Mouse (Mus musculus): Measurements from ENCODE around the gene Ift80. TPM values are rescaled to one million over a fixed set of nuclear protein-coding genes. Genes with fewer than 3 reads are reported as not detected.

Ift80 gene
- polyA plus RNA-seq (2014; fragmentation: Nextera tagmentation; extraction: Ambion mirVana), result 16.9 and 17.6 TPM in 2 replicates

DNA sequence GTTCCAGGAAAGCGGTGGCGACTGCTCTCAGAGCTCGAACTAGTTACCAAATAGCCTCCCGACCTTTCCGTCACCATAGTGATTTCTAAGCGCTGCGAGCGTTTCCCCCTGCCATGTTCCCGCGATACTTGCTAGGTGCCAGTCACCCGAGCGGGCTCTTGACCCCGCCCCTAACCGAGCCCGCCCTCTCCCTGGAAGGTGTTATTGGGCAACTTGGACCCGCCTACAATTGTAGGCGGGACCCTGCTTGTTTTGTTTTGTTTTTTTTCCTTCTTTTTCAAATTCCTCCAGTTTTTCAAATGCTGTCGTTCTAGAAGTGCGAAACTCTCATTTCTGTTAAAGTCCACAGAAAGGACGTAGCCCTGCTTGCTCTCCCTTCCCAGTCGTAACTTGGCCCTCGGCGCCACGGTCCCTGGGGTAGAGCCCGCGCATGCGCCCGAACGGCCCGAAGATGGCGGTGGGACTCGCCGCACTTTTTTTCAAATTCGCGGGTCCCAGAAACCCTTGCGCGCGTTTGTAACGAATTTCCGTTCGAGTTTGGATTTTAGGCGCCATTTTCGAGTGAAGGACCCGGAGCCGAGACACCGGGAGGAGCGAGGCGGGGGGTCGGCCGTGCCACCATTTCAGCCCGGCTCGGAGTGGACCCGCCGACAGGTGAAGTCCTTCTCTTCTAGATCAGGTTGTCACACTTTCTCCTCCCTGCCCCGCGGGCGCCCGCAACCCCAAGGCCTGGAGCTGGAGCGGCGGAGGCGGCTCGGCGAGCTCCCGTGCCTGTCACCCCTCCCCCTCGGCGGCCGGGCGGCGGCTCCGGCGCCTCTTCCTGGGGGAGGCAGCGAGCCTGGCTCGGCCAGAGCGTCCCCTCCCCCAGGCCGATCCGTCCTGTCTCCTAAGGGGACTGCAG is at the start of gene Ift80, which contains the start of gene Smc4:
TSS of gene Ift80 (minus strand) at position 134 of the 901 bp plus-strand sequence.
TSS of gene Smc4 (plus strand) at position 302 of the 901 bp plus-strand sequence.
- no peaks in the 10 kb centered on the region for H3K9me3 ChIP-seq (ENCODE audit: control insufficient read depth, low read depth, low read length)
- peak within 1 kb of the TSS; percentile 96 for H3K27ac ChIP-seq (ENCODE audit: low read length)
- under 1% methylated on average over 74 of the region's 76 CpGs for WGBS
- H3K27me3 ChIP-seq (ENCODE audit: control insufficient read depth, insufficient read depth, low read length), result no peaks in the 10 kb centered on the region
- peaks cover 8% of the 10 kb centered on the region for H3K4me1 ChIP-seq (ENCODE audit: control insufficient read depth, insufficient read depth, low read length)
- peaks cover 3% of the 10 kb centered on the region; the same call in 1 of the 2 replicates for H3K36me3 ChIP-seq (ENCODE audit: control insufficient read depth, insufficient read depth, low read length)
- peak within 1 kb of the TSS; percentile 98 for H3K4me3 ChIP-seq (ENCODE audit: low read depth, low read length)
- peak; percentile 95 for ATAC-seq (ENCODE audit: insufficient number of reproducible peaks, insufficient read depth, low FRiP score, low read depth)
- H3K9ac ChIP-seq (replicated peaks; ENCODE audit: low read depth, low read length), result peak within 1 kb of the TSS; percentile 93
- H3K4me2 ChIP-seq (replicated peaks; ENCODE audit: low read depth, low read length), result peak within 1 kb of the TSS; percentile 84

- Histone ChIP-seq H3K9me3 (ENCODE audit: control insufficient read depth, low read depth, low read length) (no peaks in the 10 kb centered on the region), H3K27me3 (ENCODE audit: control insufficient read depth, insufficient read depth, low read length) (no peaks in the 10 kb centered on the region), H3K36me3 (ENCODE audit: control insufficient read depth, insufficient read depth, low read length) (no peaks in the 10 kb centered on the region), H3K4me3 (ENCODE audit: low read depth, low read length) (no peak overlapping the region), H3K4me2 (replicated peaks; ENCODE audit: low read depth, low read length) (no peak overlapping the region), H3K27ac (ENCODE audit: low read length) (no peak overlapping the region), H3K4me1 (ENCODE audit: control insufficient read depth, insufficient read depth, low read length) (no peaks in the 10 kb centered on the region), H3K9ac (replicated peaks; ENCODE audit: low read depth, low read length) (no peak overlapping the region)
- 88% methylated on average over 11 of the region's 11 CpGs for WGBS
- no peak for ATAC-seq (ENCODE audit: insufficient number of reproducible peaks, insufficient read depth, low FRiP score, low read depth)
These were observed 47.5 kb upstream of the Ift80 start for GRCm38 (mm10) chr3:69051894-69052293.

DNA sequence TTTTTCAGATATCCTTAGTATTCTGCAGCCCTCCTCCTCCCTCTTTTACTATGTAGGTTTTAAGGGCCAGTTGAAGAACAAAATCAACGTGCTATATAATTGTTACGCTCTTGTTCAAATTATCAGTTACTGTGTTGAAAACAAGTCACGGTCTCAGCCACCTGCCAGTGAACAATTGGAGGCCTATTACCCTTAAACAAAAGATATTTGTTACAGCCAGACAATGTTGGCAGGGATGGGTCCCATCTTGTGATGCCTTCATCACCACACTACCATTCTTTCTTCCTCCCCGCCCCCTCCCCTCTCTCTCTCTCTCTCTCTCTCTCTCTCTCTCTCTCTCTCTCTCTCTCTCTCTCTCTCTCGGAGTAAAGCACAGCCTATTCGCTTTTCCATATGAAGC is 44.6 kb upstream of the Ift80 start:
- Histone ChIP-seq H3K4me3 (ENCODE audit: low read depth, low read length) (no peak overlapping the region), H3K9me3 (ENCODE audit: control insufficient read depth, low read depth, low read length) (no peaks in the 10 kb centered on the region), H3K27ac (ENCODE audit: low read length) (no peak overlapping the region), H3K4me1 (ENCODE audit: control insufficient read depth, insufficient read depth, low read length) (peaks cover 6% of the 10 kb centered on the region; the same call in 1 of the 2 replicates), H3K36me3 (ENCODE audit: control insufficient read depth, insufficient read depth, low read length) (no peaks in the 10 kb centered on the region), H3K9ac (replicated peaks; ENCODE audit: low read depth, low read length) (no peak overlapping the region), H3K27me3 (ENCODE audit: control insufficient read depth, insufficient read depth, low read length) (no peaks in the 10 kb centered on the region), H3K4me2 (replicated peaks; ENCODE audit: low read depth, low read length) (no peak overlapping the region)
- ATAC-seq (ENCODE audit: insufficient number of reproducible peaks, insufficient read depth, low FRiP score, low read depth), result no peak
- WGBS, result 89% methylated on average over 6 of the region's 6 CpGs

DNA sequence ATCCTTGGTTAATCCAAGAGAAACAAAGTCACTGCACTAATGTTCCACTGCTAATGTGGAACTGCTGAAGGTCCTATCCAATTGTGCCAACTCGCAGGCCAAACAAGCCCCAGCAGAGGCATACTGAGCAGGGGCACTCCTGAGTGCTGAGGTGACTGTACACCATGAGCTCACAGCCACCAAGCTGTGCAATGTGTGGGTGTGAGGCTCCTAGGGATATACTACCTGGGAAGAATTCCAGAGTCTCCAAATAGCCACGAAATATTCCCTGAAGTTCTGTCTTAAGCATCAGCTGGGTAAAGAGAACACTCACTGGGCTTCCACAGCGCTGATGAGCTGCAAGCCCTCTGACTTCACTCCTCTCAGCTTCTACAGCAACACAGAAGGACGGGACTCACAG is 43.3 kb upstream of the Ift80 start:
- Histone ChIP-seq H3K9ac (replicated peaks; ENCODE audit: low read depth, low read length) (no peak overlapping the region), H3K4me2 (replicated peaks; ENCODE audit: low read depth, low read length) (no peak overlapping the region), H3K27ac (ENCODE audit: low read length) (no peak overlapping the region), H3K4me1 (ENCODE audit: control insufficient read depth, insufficient read depth, low read length) (peaks cover 6% of the 10 kb centered on the region; the same call in 1 of the 2 replicates), H3K9me3 (ENCODE audit: control insufficient read depth, low read depth, low read length) (no peaks in the 10 kb centered on the region), H3K4me3 (ENCODE audit: low read depth, low read length) (no peak overlapping the region), H3K36me3 (ENCODE audit: control insufficient read depth, insufficient read depth, low read length) (no peaks in the 10 kb centered on the region), H3K27me3 (ENCODE audit: control insufficient read depth, insufficient read depth, low read length) (no peaks in the 10 kb centered on the region)
- no peak for ATAC-seq (ENCODE audit: insufficient number of reproducible peaks, insufficient read depth, low FRiP score, low read depth)
- WGBS, result 84% methylated on average over 4 of the region's 4 CpGs

DNA sequence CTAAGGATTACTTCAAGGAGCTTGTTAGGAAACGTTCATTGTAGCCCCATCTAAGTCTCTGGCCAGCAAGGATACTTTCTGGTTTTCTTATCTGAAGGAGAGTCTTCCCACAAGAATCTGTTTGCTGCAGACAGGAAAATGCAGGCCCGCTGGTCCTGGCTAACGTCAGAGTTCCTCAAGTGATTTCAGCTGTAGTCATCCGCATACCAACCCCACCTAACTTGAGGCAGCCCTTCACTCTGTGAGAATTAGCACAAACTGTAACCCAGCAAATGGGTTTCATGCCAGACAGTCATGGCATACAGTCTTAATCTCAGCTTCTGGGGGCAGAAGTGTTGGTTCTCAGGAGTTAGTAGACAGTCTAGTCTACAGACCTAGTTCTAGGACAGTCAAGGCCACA is 42.1 kb upstream of the Ift80 start:
- no peak for ATAC-seq (ENCODE audit: insufficient number of reproducible peaks, insufficient read depth, low FRiP score, low read depth)
- Histone ChIP-seq H3K9me3 (ENCODE audit: control insufficient read depth, low read depth, low read length) (no peaks in the 10 kb centered on the region), H3K9ac (replicated peaks; ENCODE audit: low read depth, low read length) (no peak overlapping the region), H3K36me3 (ENCODE audit: control insufficient read depth, insufficient read depth, low read length) (no peaks in the 10 kb centered on the region), H3K4me2 (replicated peaks; ENCODE audit: low read depth, low read length) (no peak overlapping the region), H3K4me3 (ENCODE audit: low read depth, low read length) (no peak overlapping the region), H3K27me3 (ENCODE audit: control insufficient read depth, insufficient read depth, low read length) (no peaks in the 10 kb centered on the region), H3K4me1 (ENCODE audit: control insufficient read depth, insufficient read depth, low read length) (peaks cover 10% of the 10 kb centered on the region), H3K27ac (ENCODE audit: low read length) (no peak overlapping the region)
- 55% methylated on average over 4 of the region's 4 CpGs for WGBS

GRCm38 (mm10) chr3:69045750-69046149 is 41.4 kb upstream of the Ift80 start:
- Histone ChIP-seq H3K9me3 (ENCODE audit: control insufficient read depth, low read depth, low read length) (no peaks in the 10 kb centered on the region), H3K9ac (replicated peaks; ENCODE audit: low read depth, low read length) (peak overlapping the region; percentile 90; the same call in 1 of the 2 replicates), H3K27me3 (ENCODE audit: control insufficient read depth, insufficient read depth, low read length) (no peaks in the 10 kb centered on the region), H3K4me2 (replicated peaks; ENCODE audit: low read depth, low read length) (peak overlapping the region; percentile 80), H3K36me3 (ENCODE audit: control insufficient read depth, insufficient read depth, low read length) (no peaks in the 10 kb centered on the region; the same call in 1 of the 2 replicates), H3K27ac (ENCODE audit: low read length) (no peak overlapping the region), H3K4me3 (ENCODE audit: low read depth, low read length) (peak overlapping the region; percentile 92), H3K4me1 (ENCODE audit: control insufficient read depth, insufficient read depth, low read length) (peaks cover 13% of the 10 kb centered on the region)
- 20% methylated on average over 13 of the region's 13 CpGs for WGBS
- ATAC-seq (ENCODE audit: insufficient number of reproducible peaks, insufficient read depth, low FRiP score, low read depth), result no peak

GRCm38 (mm10) chr3:69045400-69045703 is 41.0 kb upstream of the Ift80 start:
- Histone ChIP-seq H3K4me1 (ENCODE audit: control insufficient read depth, insufficient read depth, low read length) (peaks cover 13% of the 10 kb centered on the region), H3K4me3 (ENCODE audit: low read depth, low read length) (peak overlapping the region; percentile 92), H3K27me3 (ENCODE audit: control insufficient read depth, insufficient read depth, low read length) (no peaks in the 10 kb centered on the region), H3K9me3 (ENCODE audit: control insufficient read depth, low read depth, low read length) (no peaks in the 10 kb centered on the region), H3K27ac (ENCODE audit: low read length) (peak overlapping the region; percentile 90), H3K4me2 (replicated peaks; ENCODE audit: low read depth, low read length) (peak overlapping the region; percentile 80), H3K36me3 (ENCODE audit: control insufficient read depth, insufficient read depth, low read length) (no peaks in the 10 kb centered on the region; the same call in none of the 2 replicates), H3K9ac (replicated peaks; ENCODE audit: low read depth, low read length) (peak overlapping the region; percentile 90)
- 5% methylated on average over 9 of the region's 9 CpGs for WGBS
- ATAC-seq (ENCODE audit: insufficient number of reproducible peaks, insufficient read depth, low FRiP score, low read depth), result no peak

- H3K4me1 ChIP-seq (ENCODE audit: control insufficient read depth, insufficient read depth, low read length), result peaks cover 13% of the 10 kb centered on the region
- WGBS, result under 1% methylated on average over 70 of the region's 80 CpGs
- H3K27me3 ChIP-seq (ENCODE audit: control insufficient read depth, insufficient read depth, low read length), result no peaks in the 10 kb centered on the region
- ATAC-seq (ENCODE audit: insufficient number of reproducible peaks, insufficient read depth, low FRiP score, low read depth), result peak; percentile 94
- peak within 1 kb of the TSS; percentile 80 for H3K4me2 ChIP-seq (replicated peaks; ENCODE audit: low read depth, low read length)
- no peaks in the 10 kb centered on the region; the same call in 1 of the 2 replicates for H3K9me3 ChIP-seq (ENCODE audit: control insufficient read depth, low read depth, low read length)
- peak within 1 kb of the TSS; percentile 90 for H3K27ac ChIP-seq (ENCODE audit: low read length)
- peak within 1 kb of the TSS; percentile 92 for H3K4me3 ChIP-seq (ENCODE audit: low read depth, low read length)
- peaks cover 4% of the 10 kb centered on the region for H3K36me3 ChIP-seq (ENCODE audit: control insufficient read depth, insufficient read depth, low read length)
- H3K9ac ChIP-seq (replicated peaks; ENCODE audit: low read depth, low read length), result peak within 1 kb of the TSS; percentile 90
These were observed 40.5 kb upstream of the Ift80 start, which contains the start of gene Trim59 for GRCm38 (mm10) chr3:69044645-69045399. Trim59 (minus strand) TSS chr3:69044755.
